Mouse (Mus musculus) embryonic facial prominence, embryonic 12.5 days (tissue): ENCODE data around the gene Spns1. TPM values are rescaled to one million over a fixed set of nuclear protein-coding genes. Genes with fewer than 3 reads are reported as not detected.
"Not testable (repeated sequence)": the region's sequence is repeated elsewhere in the genome, so short reads cannot be mapped to it uniquely, and the experiment has no call there.

Source experiments
- ATAC-seq: fragments of 200-750 bp; cut with Nextera tagmentation; 2 replicates; pipeline ENCODE4 v1.8.0; 2017; ENCODE audit not compliant: insufficient number of reproducible peaks, insufficient read depth, low FRiP score, low TSS enrichment
- H3K27ac ChIP-seq: fragments of 300-500 bp; sonication (generic); 2 replicates; pipeline ENCODE4 v1.5.1; 2016; ENCODE audit warnings: mild to moderate bottlenecking
- H3K27me3 ChIP-seq: fragments of 300-500 bp; sonication (generic); 2 replicates; pipeline ENCODE4 v1.6.1; 2016; ENCODE audit warnings: mild to moderate bottlenecking, moderate library complexity
- H3K36me3 ChIP-seq: fragments of 300-500 bp; sonication (generic); 2 replicates; pipeline ENCODE4 v1.6.1; 2016; ENCODE audit warnings: mild to moderate bottlenecking
- H3K4me1 ChIP-seq: fragments of 300-500 bp; sonication (generic); 2 replicates; pipeline ENCODE4 v1.6.1; 2016
- H3K4me2 ChIP-seq: fragments of 300-500 bp; sonication (generic); replicated peaks from 2 replicates; pipeline ENCODE4 v1.6.1; 2016; ENCODE audit warnings: mild to moderate bottlenecking, moderate library complexity
- H3K4me3 ChIP-seq: fragments of 300-500 bp; sonication (generic); 2 replicates; pipeline ENCODE4 v1.5.1; 2016; ENCODE audit warnings: mild to moderate bottlenecking
- H3K9ac ChIP-seq: fragments of 300-500 bp; sonication (generic); 2 replicates; pipeline ENCODE4 v1.6.1; 2016; ENCODE audit warnings: mild to moderate bottlenecking, moderate library complexity
- H3K9me3 ChIP-seq: fragments of 300-500 bp; sonication (generic); 2 replicates; pipeline ENCODE4 v1.6.1; 2016; ENCODE audit warnings: mild to moderate bottlenecking, moderate library complexity
- WGBS: fragments of 180-500 bp; shearing (Covaris S2); methylation state at CpG from one replicate; pipeline ENCODE4 v1.1.7; 2016; 5-methylcytosine and 5-hydroxymethylcytosine counted together
- polyA plus RNA-seq: library from polyadenylated mRNA; unstranded; fragments of >200 nt; fragmentation: Nextera tagmentation; extraction: Ambion mirVana; gene quantifications from 2 replicates; pipeline ENCODE4 v1.2.1, GENCODE M21; 2016

Spns1 gene
- polyA plus RNA-seq, 1 experiment from 2014 or later = 64.9 TPM

DNA sequence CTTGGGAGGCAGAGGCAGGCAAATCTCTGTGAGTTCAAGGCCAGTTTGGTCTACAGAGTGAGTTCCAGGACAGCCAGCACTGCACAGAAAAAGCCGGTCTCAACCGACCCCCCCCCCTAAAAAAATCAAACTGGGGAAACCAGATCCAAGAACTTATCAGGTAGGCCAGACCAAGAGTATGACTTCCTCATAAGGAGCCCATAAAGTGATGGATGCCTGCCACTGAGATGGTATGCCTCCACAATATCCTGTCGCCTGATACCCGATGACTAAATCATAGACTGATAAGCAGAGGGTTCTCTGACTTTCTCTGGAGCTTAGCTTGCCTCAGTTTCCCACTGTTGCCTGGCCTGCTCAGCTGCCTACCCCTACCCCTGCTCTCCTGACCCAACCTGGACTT lies 20.6 kb upstream of the Spns1 start:
- Histone ChIP-seq H3K4me2 (no peak overlapping the region), H3K27ac (no peak overlapping the region), H3K4me1 (peaks cover 8% of the 10 kb centered on the region; the same call in 1 of the 2 replicates), H3K27me3 (no peaks in the 10 kb centered on the region), H3K4me3 (no peak overlapping the region), H3K9me3 (no peaks in the 10 kb centered on the region), H3K9ac (no peak overlapping the region), H3K36me3 (no peaks in the 10 kb centered on the region)
- no peak for ATAC-seq
- 88% methylated on average over 4 of the region's 4 CpGs for WGBS

DNA sequence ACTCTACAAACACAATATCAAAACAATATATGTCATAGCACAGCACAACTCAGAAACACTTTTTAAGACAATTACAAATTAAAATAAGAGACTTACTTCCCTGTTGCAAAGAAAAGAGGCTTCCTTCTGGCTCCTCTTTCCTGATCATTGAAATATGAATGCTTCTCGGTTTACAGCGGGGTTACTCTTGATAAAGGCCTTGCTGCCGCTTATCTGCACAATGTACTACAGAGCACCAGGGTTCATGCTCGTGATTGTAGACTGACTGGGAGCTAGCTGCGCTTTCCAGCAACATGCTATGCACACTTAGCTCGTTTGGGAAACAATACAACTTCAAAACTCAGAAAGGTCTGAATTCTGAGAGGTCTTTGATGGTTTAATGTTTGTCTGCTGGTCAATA lies 20.0 kb upstream of the Spns1 start:
- WGBS = 55% methylated on average over 6 of the region's 6 CpGs
- Histone ChIP-seq H3K4me3 (no peak overlapping the region), H3K27me3 (no peaks in the 10 kb centered on the region), H3K9me3 (no peaks in the 10 kb centered on the region), H3K4me2 (no peak overlapping the region; the same call in 1 of the 2 replicates), H3K36me3 (no peaks in the 10 kb centered on the region), H3K9ac (no peak overlapping the region), H3K4me1 (peaks cover 8% of the 10 kb centered on the region; the same call in 1 of the 2 replicates), H3K27ac (no peak overlapping the region)
- no peak for ATAC-seq

DNA sequence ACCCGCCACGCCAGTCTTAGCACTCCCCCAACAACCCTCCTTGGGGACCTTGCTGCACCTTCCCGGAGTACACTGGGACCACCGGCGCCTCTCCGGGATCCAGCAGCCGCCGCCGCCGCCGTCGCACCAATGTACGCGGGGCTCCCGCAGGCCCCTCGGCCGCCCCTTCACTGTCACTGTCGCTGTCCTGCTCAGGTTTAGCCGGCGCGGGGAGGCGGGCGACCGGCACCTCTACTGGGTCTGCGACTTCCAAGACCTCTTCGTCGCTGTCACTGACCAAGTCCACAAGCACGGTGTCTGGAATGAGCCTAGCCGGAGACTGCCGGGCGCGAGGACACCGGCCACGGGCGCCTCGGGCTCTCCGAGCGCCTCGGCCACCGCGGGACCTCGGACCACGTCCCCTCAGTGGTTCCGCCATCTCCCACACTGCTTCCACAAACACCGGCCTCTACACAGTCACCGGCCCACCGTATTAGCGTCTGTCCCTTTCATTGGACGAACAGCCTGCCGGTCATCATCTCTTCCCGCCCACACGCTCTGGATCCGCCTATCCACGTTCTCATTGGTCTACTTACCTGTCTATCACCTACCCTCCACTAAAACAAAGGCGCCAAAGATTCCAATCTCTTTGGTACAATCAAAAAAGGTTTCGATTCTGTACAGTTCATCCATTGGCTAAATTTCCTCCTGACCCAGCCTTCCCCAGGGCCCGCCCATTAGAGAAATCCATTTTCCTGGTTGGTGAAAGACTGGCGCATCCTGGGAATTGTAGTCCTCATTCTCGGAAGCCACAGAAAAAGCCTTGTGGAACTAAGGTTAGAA lies 19.3 kb upstream of the Spns1 start, which contains the start of gene Nfatc2ip:
Gene Nfatc2ip (minus strand): TSS at position 440 of the 822 bp plus-strand sequence.
- H3K4me2 ChIP-seq = peak within 1 kb of the TSS; percentile 82
- no peak within 1 kb of the TSS for H3K27ac ChIP-seq
- WGBS = under 1% methylated on average over 59 of the region's 59 CpGs
- H3K4me1 ChIP-seq = peaks cover 8% of the 10 kb centered on the region; the same call in 1 of the 2 replicates
- H3K9ac ChIP-seq = peak within 1 kb of the TSS; percentile 67
- no peaks in the 10 kb centered on the region for H3K36me3 ChIP-seq
- no peaks in the 10 kb centered on the region for H3K9me3 ChIP-seq
- no peaks in the 10 kb centered on the region for H3K27me3 ChIP-seq
- peak; percentile 99 for ATAC-seq
- peak within 1 kb of the TSS; percentile 83 for H3K4me3 ChIP-seq

DNA sequence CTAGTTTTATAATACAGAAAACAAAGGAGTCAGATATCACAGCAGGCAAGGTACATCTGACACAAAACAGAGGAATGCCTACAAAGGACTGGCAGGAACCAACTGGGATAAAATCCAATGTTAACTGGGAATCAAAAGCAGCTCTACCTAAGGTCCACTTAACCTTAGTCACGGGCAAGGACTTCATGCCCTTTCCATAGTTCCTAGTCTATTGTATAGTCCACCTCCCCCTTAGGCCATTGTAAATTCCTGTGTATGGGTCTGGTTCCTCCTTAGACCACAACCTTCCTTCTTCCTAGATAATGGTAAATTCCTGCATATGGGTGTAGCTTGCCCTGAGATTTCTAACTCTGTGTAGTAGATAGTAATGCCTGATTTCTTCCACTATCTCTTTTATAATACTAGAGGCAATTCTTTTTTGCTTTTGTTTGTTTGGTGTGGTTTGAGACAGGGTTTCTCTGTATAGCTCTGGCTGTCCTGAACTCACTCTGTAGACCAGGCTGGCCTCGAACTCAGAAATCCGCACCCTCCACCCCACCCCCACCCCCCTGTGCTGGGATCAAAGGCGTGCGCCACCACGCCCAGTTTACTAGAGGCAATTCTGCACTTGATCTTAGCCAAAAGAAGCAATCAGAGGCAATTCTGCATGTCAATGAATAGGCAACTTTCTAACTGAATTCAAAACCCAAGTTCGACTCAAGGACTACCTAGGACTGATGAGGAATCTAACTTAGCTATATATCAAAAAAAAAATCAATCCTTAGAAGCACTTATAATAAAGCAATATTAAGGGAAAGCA lies 15.0 kb upstream of the Spns1 start:
- not testable (repeated sequence) for ATAC-seq, H3K9ac ChIP-seq, H3K4me2 ChIP-seq, H3K9me3 ChIP-seq, H3K4me3 ChIP-seq, H3K27ac ChIP-seq, H3K4me1 ChIP-seq, H3K27me3 ChIP-seq
- H3K36me3 ChIP-seq = peaks cover 36% of the 10 kb centered on the region
- WGBS = 90% methylated on average over 7 of the region's 7 CpGs

DNA sequence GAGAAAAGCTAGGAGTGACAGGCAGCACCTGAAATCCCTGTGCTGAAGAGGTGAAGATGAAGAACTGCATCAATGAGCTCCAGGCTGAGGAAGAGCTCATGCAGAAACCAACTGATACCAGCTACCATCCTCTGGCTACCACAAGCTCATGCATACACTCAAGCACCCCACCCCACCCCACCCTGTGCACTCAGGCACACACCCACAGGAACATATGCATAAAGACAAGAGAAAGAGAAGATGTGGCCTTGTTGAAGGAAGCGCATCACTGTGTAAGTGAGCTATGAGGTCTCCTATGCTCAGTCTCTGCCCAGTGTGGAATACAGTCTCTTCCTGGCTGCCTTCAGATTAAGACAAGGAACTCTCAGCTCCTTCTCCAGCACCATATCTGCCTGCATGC lies 10.9 kb upstream of the Spns1 start:
- Histone ChIP-seq H3K4me1 (no peaks in the 10 kb centered on the region), H3K9me3 (no peaks in the 10 kb centered on the region), H3K27ac (no peak overlapping the region), H3K4me2 (no peak overlapping the region), H3K4me3 (no peak overlapping the region), H3K36me3 (peaks cover 61% of the 10 kb centered on the region), H3K9ac (no peak overlapping the region), H3K27me3 (no peaks in the 10 kb centered on the region)
- ATAC-seq = no peak
- 96% methylated on average over 1 of the region's 1 CpGs for WGBS

DNA sequence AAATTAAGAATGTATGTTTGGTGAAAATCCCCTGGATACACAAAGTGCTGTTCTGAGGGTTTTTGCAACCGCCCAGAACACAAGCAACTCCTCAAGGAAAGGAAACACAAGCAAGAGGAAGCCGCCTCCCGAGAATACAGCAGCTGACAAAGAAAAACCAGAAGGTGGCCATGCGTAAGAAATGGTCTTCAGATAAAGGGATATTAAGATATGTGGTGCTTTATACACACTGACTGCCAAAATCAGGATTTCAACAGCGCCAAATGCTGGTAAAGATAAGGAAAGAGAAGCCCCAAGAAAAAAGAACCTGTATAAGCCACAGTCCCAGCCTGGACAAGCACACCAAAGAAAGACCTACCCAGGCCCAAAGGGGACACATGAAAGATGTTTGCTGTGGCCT lies 6.3 kb upstream of the Spns1 start:
- Histone ChIP-seq H3K4me2 (no peak overlapping the region), H3K4me3 (no peak overlapping the region), H3K4me1 (no peaks in the 10 kb centered on the region), H3K27ac (no peak overlapping the region), H3K36me3 (peaks cover 35% of the 10 kb centered on the region), H3K9me3 (no peaks in the 10 kb centered on the region), H3K27me3 (no peaks in the 10 kb centered on the region), H3K9ac (no peak overlapping the region)
- ATAC-seq = no peak
- WGBS = 92% methylated on average over 5 of the region's 5 CpGs

DNA sequence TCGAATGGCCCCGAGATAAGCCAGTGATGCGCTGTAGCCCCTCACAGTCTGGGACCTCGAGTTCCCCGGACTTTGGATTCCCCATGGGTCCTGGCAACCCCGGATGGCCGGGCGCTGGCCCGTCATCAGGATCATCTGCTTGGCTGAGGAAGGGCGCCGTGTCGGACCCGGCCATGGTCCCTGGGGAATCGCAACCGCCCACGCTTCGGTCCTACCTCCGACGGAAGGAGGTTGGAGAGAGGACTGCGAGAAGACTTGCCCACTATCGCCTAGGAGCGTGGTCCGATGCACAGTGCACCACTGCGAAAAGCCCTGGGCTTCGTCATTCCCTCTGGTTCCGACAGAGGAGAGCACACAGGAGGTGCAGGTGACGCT lies 360 bp downstream of the Spns1 start:
- Histone ChIP-seq H3K36me3 (peaks cover 22% of the 10 kb centered on the region), H3K9me3 (no peaks in the 10 kb centered on the region), H3K27ac (peak overlapping the region; percentile 41; the same call in 1 of the 2 replicates), H3K9ac (peak overlapping the region; percentile 83), H3K4me1 (peaks cover 8% of the 10 kb centered on the region), H3K27me3 (no peaks in the 10 kb centered on the region), H3K4me2 (peak overlapping the region; percentile 95), H3K4me3 (peak overlapping the region; percentile 96)
- WGBS = 1% methylated on average over 27 of the region's 27 CpGs
- peak; percentile 53 for ATAC-seq

DNA sequence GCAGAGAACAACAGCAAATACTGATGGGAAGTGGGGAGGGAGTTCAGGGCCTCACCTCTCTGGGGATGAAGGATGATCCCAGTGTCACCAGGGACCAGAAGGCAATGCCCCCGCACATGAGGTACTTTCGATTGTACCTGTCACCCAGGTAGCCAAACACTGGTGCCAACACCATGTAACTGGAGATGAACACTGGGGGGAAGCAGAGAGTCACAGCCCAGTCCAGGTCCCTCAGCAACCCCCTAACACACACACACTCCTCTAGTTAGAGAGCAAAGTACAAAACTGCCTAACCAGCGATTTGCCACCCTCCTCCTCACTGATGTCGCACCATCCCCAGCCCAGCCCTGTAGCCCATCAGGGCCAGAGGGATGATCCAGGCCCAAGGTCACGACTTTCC lies 2.2 kb downstream of the Spns1 start:
- Histone ChIP-seq H3K27me3 (no peaks in the 10 kb centered on the region), H3K27ac (no peak overlapping the region), H3K4me1 (peaks cover 8% of the 10 kb centered on the region), H3K9me3 (no peaks in the 10 kb centered on the region), H3K9ac (no peak overlapping the region), H3K4me3 (no peak overlapping the region), H3K36me3 (peaks cover 41% of the 10 kb centered on the region), H3K4me2 (no peak overlapping the region)
- WGBS = 83% methylated on average over 5 of the region's 5 CpGs
- no peak for ATAC-seq

DNA sequence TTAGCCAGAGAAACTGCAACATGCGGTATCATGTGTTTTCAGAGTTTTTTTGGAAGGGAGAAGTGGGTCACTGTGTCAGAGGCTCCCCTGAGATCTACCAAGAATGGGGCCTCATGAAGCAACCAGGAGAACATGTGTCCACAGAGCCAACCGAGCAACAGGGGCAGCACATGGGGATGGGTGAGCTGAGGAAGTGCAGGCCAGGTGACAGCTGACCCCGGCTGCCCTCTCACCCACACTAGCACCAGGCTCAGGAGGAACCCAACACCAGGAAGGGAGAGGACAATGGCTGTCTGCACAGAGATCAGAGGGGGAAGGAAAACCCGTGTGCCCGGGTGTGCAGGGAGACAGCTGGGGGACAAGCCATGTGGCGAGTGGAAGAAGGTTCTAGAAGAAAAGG lies 2.7 kb downstream of the Spns1 start:
- Histone ChIP-seq H3K27ac (no peak overlapping the region), H3K36me3 (peaks cover 46% of the 10 kb centered on the region), H3K4me1 (peaks cover 8% of the 10 kb centered on the region), H3K27me3 (no peaks in the 10 kb centered on the region), H3K9me3 (no peaks in the 10 kb centered on the region), H3K4me2 (no peak overlapping the region), H3K4me3 (no peak overlapping the region), H3K9ac (no peak overlapping the region)
- WGBS = 79% methylated on average over 6 of the region's 6 CpGs
- ATAC-seq = no peak

DNA sequence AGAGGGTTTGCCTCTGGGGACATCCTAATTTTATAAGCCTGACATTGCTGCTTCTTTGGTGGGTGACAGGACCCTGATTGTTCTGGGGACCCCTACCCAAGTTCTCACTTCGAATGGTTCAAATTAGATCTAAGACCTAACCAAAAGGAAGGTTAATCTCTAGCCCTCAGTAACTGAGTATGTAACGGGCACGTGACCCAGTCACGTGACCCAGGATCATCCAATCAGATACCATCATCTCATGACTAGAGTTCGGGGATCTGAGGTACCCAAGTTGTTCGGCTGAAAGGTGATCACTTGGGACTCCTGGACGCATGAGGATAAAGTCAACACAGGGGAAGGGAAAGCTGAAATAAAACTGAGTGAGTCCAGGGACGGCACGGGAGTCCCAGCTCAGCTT lies 4.2 kb downstream of the Spns1 start:
- no peak for ATAC-seq
- peaks cover 8% of the 10 kb centered on the region for H3K4me1 ChIP-seq
- H3K9me3 ChIP-seq = no peaks in the 10 kb centered on the region
- H3K36me3 ChIP-seq = peaks cover 56% of the 10 kb centered on the region
- WGBS = 83% methylated on average over 9 of the region's 9 CpGs
- H3K4me2 ChIP-seq = no peak overlapping the region
- H3K9ac ChIP-seq = no peak overlapping the region
- H3K27ac ChIP-seq = no peak overlapping the region
- H3K27me3 ChIP-seq = no peaks in the 10 kb centered on the region
- no peak overlapping the region for H3K4me3 ChIP-seq

DNA sequence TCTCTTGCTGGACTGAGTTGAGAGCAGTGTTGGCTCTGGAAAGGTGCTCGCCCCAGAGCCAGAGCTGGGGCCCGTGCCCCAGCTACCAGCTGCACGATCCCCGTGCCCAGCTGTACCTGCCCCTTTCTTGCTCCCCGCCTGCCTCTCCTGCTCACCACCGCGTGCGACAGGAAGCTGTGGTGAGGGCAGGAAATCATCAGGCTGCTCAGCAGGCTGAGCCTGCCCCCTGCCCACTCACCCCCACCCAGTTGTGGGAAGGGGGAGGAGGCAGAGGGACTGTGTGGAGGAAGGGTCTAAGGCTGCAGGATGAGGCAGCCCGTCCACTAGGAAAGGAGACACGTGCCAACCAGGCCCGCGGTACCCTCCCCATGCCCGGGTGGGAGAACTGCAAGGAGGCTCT lies 7.9 kb downstream of the Spns1 start, which contains the start of gene Lat:
Gene Lat (minus strand): TSS at position 178 of the 400 bp plus-strand sequence.
- Histone ChIP-seq H3K27me3 (no peaks in the 10 kb centered on the region), H3K9me3 (no peaks in the 10 kb centered on the region), H3K27ac (no peak within 1 kb of the TSS), H3K9ac (no peak within 1 kb of the TSS), H3K4me2 (no peak within 1 kb of the TSS), H3K4me1 (no peaks in the 10 kb centered on the region), H3K36me3 (peaks cover 56% of the 10 kb centered on the region), H3K4me3 (no peak within 1 kb of the TSS)
- WGBS = 72% methylated on average over 13 of the region's 13 CpGs
- ATAC-seq = no peak

DNA sequence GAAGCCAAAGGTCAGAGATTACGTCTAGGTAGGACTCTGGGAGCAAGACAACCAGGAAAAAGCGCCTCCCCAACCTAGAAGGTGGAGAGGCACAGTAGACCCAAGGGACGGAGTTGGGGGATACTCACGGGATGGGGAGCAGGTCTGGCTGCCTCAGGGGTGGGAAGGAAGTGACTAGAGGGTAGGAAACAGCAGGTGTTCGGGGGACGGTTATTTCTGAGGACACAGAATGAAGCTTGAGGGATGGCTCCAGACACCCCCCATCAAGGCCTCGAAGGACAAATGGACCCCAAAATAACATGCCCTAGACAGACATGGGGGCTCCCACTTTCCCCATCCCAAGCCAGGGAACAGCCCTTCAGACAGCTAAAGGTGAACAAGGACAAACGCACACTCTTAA lies 8.9 kb downstream of the Spns1 start:
- no peak for ATAC-seq
- H3K36me3 ChIP-seq = peaks cover 58% of the 10 kb centered on the region
- H3K4me2 ChIP-seq = no peak overlapping the region
- no peak overlapping the region for H3K27ac ChIP-seq
- H3K9me3 ChIP-seq = no peaks in the 10 kb centered on the region
- no peak overlapping the region for H3K9ac ChIP-seq
- H3K4me3 ChIP-seq = no peak overlapping the region
- WGBS = 85% methylated on average over 8 of the region's 8 CpGs
- H3K27me3 ChIP-seq = no peaks in the 10 kb centered on the region
- H3K4me1 ChIP-seq = no peaks in the 10 kb centered on the region
